Mouse (Mus musculus) spleen, postnatal 0 days (tissue): ENCODE results near the gene Ddx43. TPM values are rescaled to one million over a fixed set of nuclear protein-coding genes. Genes with fewer than 3 reads are reported as not detected.

Experiments used
- polyA plus RNA-seq: library from polyadenylated mRNA; unstranded; fragments of >200 nt; fragmentation: Nextera tagmentation; extraction: Ambion mirVana; gene quantifications from 2 replicates; pipeline ENCODE4 v1.2.1, GENCODE M21; 2015

Ddx43 gene
- 0.07 TPM in 1 of 2 replicates, not detected in the other for polyA plus RNA-seq

GRCm38 (mm10) chr9:78395630-78396351, at the start of gene Ddx43:
Gene Ddx43, plus strand, starts transcription at chr9:78395777.

DNA sequence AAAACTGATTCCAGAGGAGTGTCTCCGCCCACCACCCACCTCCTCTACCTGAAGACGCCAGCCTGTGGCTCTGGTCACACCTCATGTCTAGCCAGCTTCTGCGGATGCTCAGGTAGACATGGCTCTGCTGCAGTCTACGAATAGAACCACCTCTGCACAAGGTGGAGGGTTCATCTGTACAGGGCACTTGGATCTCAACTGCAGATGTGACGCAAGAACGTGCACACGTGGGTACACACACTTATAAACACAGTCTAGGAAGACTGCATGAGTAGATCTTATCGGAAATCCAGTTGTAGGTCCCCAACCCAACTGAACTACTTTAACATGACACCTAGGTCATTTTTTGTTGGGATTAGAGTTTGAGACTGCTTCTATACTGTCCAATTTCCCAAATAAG, 40.0 kb upstream of the Ddx43 start, which contains the start of gene Gsta2:
Gsta2 (minus strand) TSS at position 178 of the 400 bp plus-strand sequence.

GRCm38 (mm10) chr9:78367959-78368358, 27.6 kb upstream of the Ddx43 start, which contains the start of gene Dppa5a:
Gene Dppa5a, minus strand, starts transcription at chr9:78368177.

DNA sequence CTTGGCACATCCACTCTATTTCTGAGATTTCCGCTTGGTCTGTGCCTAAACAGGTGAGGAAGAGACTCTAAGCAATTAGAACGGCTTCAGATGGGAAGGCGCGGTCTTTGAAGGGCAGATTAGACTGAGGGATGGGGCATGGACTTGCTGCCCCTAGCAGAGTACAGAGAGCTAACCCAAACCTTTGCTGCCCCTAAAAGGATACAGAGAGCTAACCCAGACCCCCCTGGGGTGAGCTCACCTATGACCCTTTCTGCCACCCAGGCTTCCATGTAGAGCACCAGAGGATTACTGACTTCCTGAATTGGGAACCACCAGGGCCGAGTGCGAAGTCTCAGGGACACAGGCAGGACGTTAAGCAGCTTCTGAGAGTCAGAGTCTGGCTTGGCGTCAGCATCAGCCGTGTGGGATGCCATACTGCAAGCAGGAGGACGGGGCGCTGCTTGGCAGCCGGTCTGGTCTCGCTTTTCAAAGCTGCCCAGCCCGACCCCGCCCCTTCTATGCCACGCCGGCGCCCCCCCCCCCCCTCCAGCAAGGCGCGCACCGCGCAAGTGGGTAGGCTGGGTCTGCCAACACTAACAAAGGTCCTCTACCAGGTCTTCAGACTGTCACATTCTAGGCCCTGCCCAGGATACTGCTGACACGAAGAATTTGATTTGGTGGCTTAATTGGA, 17.3 kb upstream of the Ddx43 start, which contains the start of gene Ooep:
Ooep (minus strand) TSS at position 613 of the 673 bp plus-strand sequence.

DNA sequence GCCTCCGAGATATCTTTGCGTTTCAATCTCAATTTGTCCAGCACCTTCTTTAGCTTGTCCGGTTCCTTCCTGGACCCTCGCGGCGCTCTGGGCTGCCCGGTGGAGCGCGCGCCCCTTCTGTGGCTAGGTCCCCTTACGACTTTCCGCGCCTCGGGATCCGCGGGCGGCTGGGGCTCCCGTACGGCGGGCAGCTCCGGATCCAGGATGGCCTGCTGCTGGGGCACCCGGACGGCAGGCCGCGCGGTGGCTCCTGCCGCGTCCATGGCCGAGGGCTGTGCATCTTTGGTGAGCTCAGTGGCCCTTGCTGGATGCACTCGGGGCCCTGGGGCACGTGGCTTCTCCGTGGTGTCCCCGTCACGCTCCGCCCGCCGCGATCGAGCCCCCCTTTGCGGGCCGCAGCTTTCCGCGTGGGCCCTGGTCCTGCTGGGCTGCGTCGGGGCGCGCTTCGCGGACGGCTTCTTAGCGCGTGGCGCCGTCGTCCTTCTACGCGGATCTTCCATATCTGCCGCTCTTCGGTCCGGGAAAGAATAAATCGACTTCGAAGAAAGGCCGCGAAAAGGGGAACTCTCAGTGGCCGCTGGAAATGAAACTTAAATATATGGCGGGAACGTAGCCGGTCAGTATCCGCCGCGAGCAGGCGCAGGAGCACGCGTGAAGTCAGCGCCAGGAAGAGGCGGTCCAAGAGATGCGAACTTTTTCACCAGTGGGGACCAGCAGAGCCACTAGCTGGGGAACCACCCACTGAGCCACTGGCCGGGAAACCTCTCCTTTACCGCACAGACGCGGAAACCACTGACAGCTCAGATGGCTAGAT, 47.2 kb downstream of the Ddx43 start, which contains the start of gene Cgas:
Cgas (minus strand) TSS at position 659 of the 814 bp plus-strand sequence.

GRCm38 (mm10) chr9:78447973-78448873, 52.6 kb downstream of the Ddx43 start, which contains the start of the genes Mto1 and Gm17324:
Gene Mto1, plus strand, starts transcription at chr9:78448208.
Gene Gm17324, minus strand, starts transcription at chr9:78448786.

Other genes with a start within 250 kb of the Ddx43 start
- 18.0 and 18.9 TPM in 2 replicates for gene Gsta4, start 213.0 kb upstream of the Ddx43 start, polyA plus RNA-seq
- not detected in 2 replicates for gene Gsta1, start 165.1 kb upstream of the Ddx43 start, polyA plus RNA-seq
- not detected in 2 replicates for gene Gm3776, start 138.6 kb upstream of the Ddx43 start, polyA plus RNA-seq
- not detected in 2 replicates for gene Gm10639, start 105.9 kb upstream of the Ddx43 start, polyA plus RNA-seq
- gene Omt2a, start 81.0 kb upstream of the Ddx43 start, polyA plus RNA-seq: not detected in 2 replicates
- not detected in 2 replicates for gene Omt2b, start 68.2 kb upstream of the Ddx43 start, polyA plus RNA-seq
- not detected in 2 replicates for gene Gsta2, start 40.0 kb upstream of the Ddx43 start, polyA plus RNA-seq
- gene Dppa5a, start 27.6 kb upstream of the Ddx43 start, polyA plus RNA-seq: not detected in 2 replicates
- 0.16 and 0.28 TPM in 2 replicates for gene Ooep, start 17.1 kb upstream of the Ddx43 start, polyA plus RNA-seq
- 2.3 and 2.4 TPM in 2 replicates for gene Cgas, start 47.5 kb downstream of the Ddx43 start, polyA plus RNA-seq
- 18.8 and 21.3 TPM in 2 replicates for gene Mto1, start 52.4 kb downstream of the Ddx43 start, polyA plus RNA-seq
- 1.3 and 1.8 TPM in 2 replicates for gene Gm17324, start 53.0 kb downstream of the Ddx43 start, polyA plus RNA-seq
- 2,612 and 2,799 TPM in 2 replicates for gene Eef1a1, start 93.4 kb downstream of the Ddx43 start, polyA plus RNA-seq
- 4.9 and 6.9 TPM in 2 replicates for gene Slc17a5, start 192.3 kb downstream of the Ddx43 start, polyA plus RNA-seq
- 0.72 and 0.90 TPM in 2 replicates for gene Cd109, start 219.8 kb downstream of the Ddx43 start, polyA plus RNA-seq